Mouse (Mus musculus): ENCODE data around the gene Gm37240. TPM values are rescaled to one million over a fixed set of nuclear protein-coding genes. Genes with fewer than 3 reads are reported as not detected.
A peak's percentile ranks its signal among the peaks of the same experiment; 100 is the strongest.

The Gm37240 gene
- total RNA-seq, 2 experiments from 2014 or later = 1.4 to 2.4 TPM

GRCm38 (mm10) chr3:84825990-84826389, 1061.3 kb downstream of the Gm37240 start:
- TF ChIP-seq CTCF (conservative IDR thresholded peaks at IDR 0.05) = no peak
- H3K4me3 ChIP-seq = no peak overlapping the region
- no peak overlapping the region for H3K27ac ChIP-seq
- no peak for DNase-seq (ENCODE audit: low spot score in 2 of 2)

GRCm38 (mm10) chr3:84820654-84821201, 1066.6 kb downstream of the Gm37240 start:
- TF ChIP-seq CTCF (conservative IDR thresholded peaks at IDR 0.05) = no peak
- H3K27ac ChIP-seq = no peak overlapping the region
- no peak overlapping the region for H3K4me3 ChIP-seq
- DNase-seq (ENCODE audit: low spot score in 2 of 2) = no peak

- no peak for TF ChIP-seq CTCF (conservative IDR thresholded peaks at IDR 0.05)
- no peak for DNase-seq (ENCODE audit: low spot score in 2 of 2)
- no peak overlapping the region for H3K27ac ChIP-seq
- no peak overlapping the region for H3K4me3 ChIP-seq
These were observed 1070.4 kb downstream of the Gm37240 start for GRCm38 (mm10) chr3:84816951-84817350.

- Histone ChIP-seq H3K27ac (peak overlapping the region; percentile 88; the same call in 1 of the 2 replicates), H3K4me3 (peak overlapping the region; percentile 90)
- peak in 1 of 2 experiments; percentile 14 for DNase-seq (ENCODE audit: low spot score in 2 of 2)
- TF ChIP-seq CTCF (conservative IDR thresholded peaks at IDR 0.05) = no peak
These were observed 1071.9 kb downstream of the Gm37240 start for GRCm38 (mm10) chr3:84815461-84815860.

GRCm38 (mm10) chr3:84814762-84815381, 1072.4 kb downstream of the Gm37240 start, which contains the start of gene Fbxw7:
TSS of gene Fbxw7 (plus strand) at chr3:84815268.
- peak within 1 kb of the TSS; percentile 89 for H3K27ac ChIP-seq
- peak within 1 kb of the TSS; percentile 90 for H3K4me3 ChIP-seq
- no peak for TF ChIP-seq CTCF (conservative IDR thresholded peaks at IDR 0.05)
- DNase-seq (ENCODE audit: low spot score in 2 of 2) = no peak

GRCm38 (mm10) chr3:84814157-84814761, 1073.1 kb downstream of the Gm37240 start:
- Histone ChIP-seq H3K4me3 (peak overlapping the region; percentile 90), H3K27ac (peak overlapping the region; percentile 89)
- no peak for TF ChIP-seq CTCF (conservative IDR thresholded peaks at IDR 0.05)
- peak; percentile 100 for DNase-seq (ENCODE audit: low spot score in 2 of 2)

GRCm38 (mm10) chr3:84813436-84814156, 1073.7 kb downstream of the Gm37240 start:
- Histone ChIP-seq H3K27ac (peak overlapping the region; percentile 89), H3K4me3 (peak overlapping the region; percentile 90)
- no peak for TF ChIP-seq CTCF (conservative IDR thresholded peaks at IDR 0.05)
- DNase-seq (ENCODE audit: low spot score in 2 of 2) = no peak

- no peak for TF ChIP-seq CTCF (conservative IDR thresholded peaks at IDR 0.05)
- Histone ChIP-seq H3K27ac (no peak overlapping the region), H3K4me3 (no peak overlapping the region)
- DNase-seq (ENCODE audit: low spot score in 2 of 2) = no peak
These were observed 1076.5 kb downstream of the Gm37240 start for GRCm38 (mm10) chr3:84810803-84811202.

- H3K27ac ChIP-seq = no peak overlapping the region
- H3K4me3 ChIP-seq = no peak overlapping the region
- no peak for TF ChIP-seq CTCF (conservative IDR thresholded peaks at IDR 0.05)
- no peak for DNase-seq (ENCODE audit: low spot score in 2 of 2)
These were observed 1078.4 kb downstream of the Gm37240 start for GRCm38 (mm10) chr3:84808906-84809305.

- H3K27ac ChIP-seq = no peak overlapping the region
- no peak for TF ChIP-seq CTCF (conservative IDR thresholded peaks at IDR 0.05)
- no peak overlapping the region for H3K4me3 ChIP-seq
- no peak for DNase-seq (ENCODE audit: low spot score in 2 of 2)
These were observed 1079.5 kb downstream of the Gm37240 start for GRCm38 (mm10) chr3:84807826-84808225.

GRCm38 (mm10) chr3:84806206-84806605, 1081.1 kb downstream of the Gm37240 start:
- Histone ChIP-seq H3K27ac (no peak overlapping the region), H3K4me3 (no peak overlapping the region)
- TF ChIP-seq CTCF (conservative IDR thresholded peaks at IDR 0.05) = no peak
- DNase-seq (ENCODE audit: low spot score in 2 of 2) = no peak

- no peak for DNase-seq (ENCODE audit: low spot score in 2 of 2)
- Histone ChIP-seq H3K4me3 (no peak overlapping the region), H3K27ac (no peak overlapping the region)
- no peak for TF ChIP-seq CTCF (conservative IDR thresholded peaks at IDR 0.05)
These were observed 1083.3 kb downstream of the Gm37240 start for GRCm38 (mm10) chr3:84804036-84804435.

- DNase-seq (ENCODE audit: low spot score in 2 of 2) = no peak
- H3K27ac ChIP-seq = no peak overlapping the region
- no peak for TF ChIP-seq CTCF (conservative IDR thresholded peaks at IDR 0.05)
- H3K4me3 ChIP-seq = no peak overlapping the region
These were observed 1099.4 kb downstream of the Gm37240 start for GRCm38 (mm10) chr3:84787914-84788313.
